Mouse (Mus musculus) hindbrain, embryonic 10.5 days (tissue): ENCODE measurements around the gene Slc7a7. TPM values are rescaled to one million over a fixed set of nuclear protein-coding genes. Genes with fewer than 3 reads are reported as not detected.

Experiments
- DNase-seq: peaks from one replicate; pipeline ENCODE4 v3.0.0-alpha.2; 2017; ENCODE audit warnings: low spot score
- H3K27ac ChIP-seq: fragments of 300-500 bp; sonication (generic); 2 replicates; pipeline ENCODE4 v1.5.1; 2016; ENCODE audit warnings: mild to moderate bottlenecking, moderate library complexity
- H3K27me3 ChIP-seq: fragments of 300-500 bp; sonication (generic); 2 replicates; pipeline ENCODE4 v1.6.1; 2016; ENCODE audit warnings: mild to moderate bottlenecking; ENCODE audit not compliant: poor library complexity, insufficient read depth, severe bottlenecking
- H3K36me3 ChIP-seq: fragments of 300-500 bp; sonication (generic); 2 replicates; pipeline ENCODE4 v1.6.1; 2016; ENCODE audit warnings: mild to moderate bottlenecking, moderate library complexity
- H3K4me1 ChIP-seq: fragments of 300-500 bp; sonication (generic); replicated peaks from 2 replicates; pipeline ENCODE4 v1.6.1; 2016; ENCODE audit warnings: mild to moderate bottlenecking
- H3K4me3 ChIP-seq: fragments of 300-500 bp; sonication (generic); 2 replicates; pipeline ENCODE4 v1.5.1; 2016; ENCODE audit warnings: mild to moderate bottlenecking, moderate library complexity
- H3K9me3 ChIP-seq: fragments of 300-500 bp; sonication (generic); 2 replicates; pipeline ENCODE4 v1.6.1; 2016; ENCODE audit warnings: mild to moderate bottlenecking, moderate library complexity
- WGBS: fragments of 180-500 bp; shearing (Covaris S2); methylation state at CpG from one replicate; pipeline ENCODE4 v1.1.7; 2016; 5-methylcytosine and 5-hydroxymethylcytosine counted together
- polyA plus RNA-seq: library from polyadenylated mRNA; unstranded; fragments of >200 nt; fragmentation: Nextera tagmentation; extraction: Ambion mirVana; gene quantifications from 2 replicates; pipeline ENCODE4 v1.2.1, GENCODE M21; 2016

Gene Slc7a7
- polyA plus RNA-seq, 1 experiment from 2014 or later, result 5.5 TPM

- no peaks in the 10 kb centered on the region for H3K9me3 ChIP-seq
- 73% methylated on average over 7 of the region's 7 CpGs for WGBS
- H3K36me3 ChIP-seq, result peaks cover 22% of the 10 kb centered on the region
- H3K27me3 ChIP-seq, result peaks cover 9% of the 10 kb centered on the region
- H3K4me3 ChIP-seq, result peak overlapping the region; percentile 78; the same call in 1 of the 2 replicates
- peak overlapping the region; percentile 98 for H3K27ac ChIP-seq
- no peak for DNase-seq
- H3K4me1 ChIP-seq, result peaks cover 73% of the 10 kb centered on the region
These were observed 11.9 kb upstream of the Slc7a7 start for GRCm38 (mm10) chr14:54429332-54430093.

GRCm38 (mm10) chr14:54428421-54428820 is 10.8 kb upstream of the Slc7a7 start:
- H3K36me3 ChIP-seq, result peaks cover 19% of the 10 kb centered on the region
- no peaks in the 10 kb centered on the region for H3K9me3 ChIP-seq
- H3K4me1 ChIP-seq, result peaks cover 62% of the 10 kb centered on the region
- H3K27ac ChIP-seq, result no peak overlapping the region
- DNase-seq, result no peak
- peaks cover 9% of the 10 kb centered on the region for H3K27me3 ChIP-seq
- WGBS, result 93% methylated on average over 5 of the region's 5 CpGs
- no peak overlapping the region for H3K4me3 ChIP-seq

GRCm38 (mm10) chr14:54427696-54428095 is 10.1 kb upstream of the Slc7a7 start:
- no peaks in the 10 kb centered on the region for H3K9me3 ChIP-seq
- no peak for DNase-seq
- H3K36me3 ChIP-seq, result peaks cover 19% of the 10 kb centered on the region
- 93% methylated on average over 7 of the region's 7 CpGs for WGBS
- peaks cover 54% of the 10 kb centered on the region for H3K4me1 ChIP-seq
- peak overlapping the region; percentile 71 for H3K4me3 ChIP-seq
- no peak overlapping the region for H3K27ac ChIP-seq
- H3K27me3 ChIP-seq, result peaks cover 2% of the 10 kb centered on the region

- Histone ChIP-seq H3K4me3 (peak within 1 kb of the TSS; percentile 71), H3K9me3 (no peaks in the 10 kb centered on the region), H3K27ac (peak within 1 kb of the TSS; percentile 94), H3K4me1 (peaks cover 46% of the 10 kb centered on the region), H3K36me3 (peaks cover 19% of the 10 kb centered on the region), H3K27me3 (no peaks in the 10 kb centered on the region; the same call in 1 of the 2 replicates)
- DNase-seq, result peak; percentile 94
- WGBS, result under 1% methylated on average over 48 of the region's 48 CpGs
These were observed 9.3 kb upstream of the Slc7a7 start, which contains the start of gene Mrpl52 for GRCm38 (mm10) chr14:54426689-54427398. Mrpl52 (plus strand) TSS chr14:54426909.

GRCm38 (mm10) chr14:54426003-54426688 is 8.6 kb upstream of the Slc7a7 start:
- 35% methylated on average over 14 of the region's 14 CpGs for WGBS
- Histone ChIP-seq H3K4me3 (peak overlapping the region; percentile 71), H3K9me3 (no peaks in the 10 kb centered on the region), H3K27me3 (no peaks in the 10 kb centered on the region), H3K4me1 (peaks cover 39% of the 10 kb centered on the region), H3K36me3 (peaks cover 19% of the 10 kb centered on the region), H3K27ac (peak overlapping the region; percentile 94)
- DNase-seq, result no peak

GRCm38 (mm10) chr14:54425540-54425939 is 8.0 kb upstream of the Slc7a7 start:
- H3K4me3 ChIP-seq, result peak overlapping the region; percentile 71; the same call in 1 of the 2 replicates
- no peaks in the 10 kb centered on the region for H3K9me3 ChIP-seq
- H3K4me1 ChIP-seq, result peaks cover 33% of the 10 kb centered on the region
- H3K27me3 ChIP-seq, result no peaks in the 10 kb centered on the region
- H3K36me3 ChIP-seq, result peaks cover 19% of the 10 kb centered on the region
- H3K27ac ChIP-seq, result no peak overlapping the region
- no peak for DNase-seq
- 84% methylated on average over 1 of the region's 1 CpGs for WGBS

- WGBS, result 90% methylated on average over 1 of the region's 1 CpGs
- H3K27ac ChIP-seq, result no peak overlapping the region
- H3K36me3 ChIP-seq, result peaks cover 15% of the 10 kb centered on the region
- peaks cover 24% of the 10 kb centered on the region for H3K4me1 ChIP-seq
- H3K27me3 ChIP-seq, result no peaks in the 10 kb centered on the region
- no peak for DNase-seq
- H3K4me3 ChIP-seq, result no peak overlapping the region
- H3K9me3 ChIP-seq, result no peaks in the 10 kb centered on the region
These were observed 7.1 kb upstream of the Slc7a7 start for GRCm38 (mm10) chr14:54424634-54425033.

GRCm38 (mm10) chr14:54423406-54423805 is 5.8 kb upstream of the Slc7a7 start:
- H3K27ac ChIP-seq, result no peak overlapping the region
- no peaks in the 10 kb centered on the region for H3K9me3 ChIP-seq
- peaks cover 3% of the 10 kb centered on the region; the same call in 1 of the 2 replicates for H3K36me3 ChIP-seq
- no peak for DNase-seq
- no peak overlapping the region for H3K4me3 ChIP-seq
- 0 out of 2 replicates have a peak, but pooled peaks cover 5% of the 10 kb centered on the region for H3K27me3 ChIP-seq
- 58% methylated on average over 5 of the region's 5 CpGs for WGBS
- H3K4me1 ChIP-seq, result peaks cover 20% of the 10 kb centered on the region

GRCm38 (mm10) chr14:54421014-54421413 is 3.4 kb upstream of the Slc7a7 start:
- H3K9me3 ChIP-seq, result no peaks in the 10 kb centered on the region
- no peak for DNase-seq
- H3K27me3 ChIP-seq, result peaks cover 24% of the 10 kb centered on the region
- 85% methylated on average over 2 of the region's 2 CpGs for WGBS
- no peak overlapping the region for H3K4me3 ChIP-seq
- no peak overlapping the region for H3K27ac ChIP-seq
- no peaks in the 10 kb centered on the region for H3K36me3 ChIP-seq
- H3K4me1 ChIP-seq, result peaks cover 18% of the 10 kb centered on the region

GRCm38 (mm10) chr14:54416830-54417229 is 750 bp downstream of the Slc7a7 start:
- Histone ChIP-seq H3K27ac (no peak overlapping the region), H3K4me1 (peaks cover 39% of the 10 kb centered on the region), H3K27me3 (peaks cover 55% of the 10 kb centered on the region), H3K36me3 (no peaks in the 10 kb centered on the region), H3K4me3 (no peak overlapping the region), H3K9me3 (no peaks in the 10 kb centered on the region)
- 49% methylated on average over 4 of the region's 4 CpGs for WGBS
- DNase-seq, result no peak

- 18% methylated on average over 5 of the region's 5 CpGs for WGBS
- Histone ChIP-seq H3K27me3 (peaks cover 55% of the 10 kb centered on the region), H3K4me1 (peaks cover 39% of the 10 kb centered on the region), H3K9me3 (no peaks in the 10 kb centered on the region), H3K27ac (no peak overlapping the region), H3K36me3 (no peaks in the 10 kb centered on the region), H3K4me3 (no peak overlapping the region)
- DNase-seq, result no peak
These were observed 1.3 kb downstream of the Slc7a7 start for GRCm38 (mm10) chr14:54416229-54416775.

- Histone ChIP-seq H3K36me3 (no peaks in the 10 kb centered on the region), H3K27ac (no peak overlapping the region), H3K4me1 (peaks cover 45% of the 10 kb centered on the region), H3K9me3 (no peaks in the 10 kb centered on the region), H3K27me3 (peaks cover 55% of the 10 kb centered on the region), H3K4me3 (no peak overlapping the region)
- WGBS, result 7% methylated on average over 13 of the region's 13 CpGs
- DNase-seq, result no peak
These were observed 2.1 kb downstream of the Slc7a7 start for GRCm38 (mm10) chr14:54415241-54416020.
